Mouse (Mus musculus) forebrain, embryonic 14.5 days (tissue): ENCODE results near the gene Wnt16. TPM values are rescaled to one million over a fixed set of nuclear protein-coding genes. Genes with fewer than 3 reads are reported as not detected.
A peak's percentile ranks its signal among the peaks of the same experiment; 100 is the strongest.

Experiments
- ATAC-seq: fragments of 200-750 bp; cut with Nextera tagmentation; 2 replicates; pipeline ENCODE4 v1.8.0; 2017; ENCODE audit warnings: mild to moderate bottlenecking, moderate library complexity
- DNase-seq: peaks from one replicate; pipeline ENCODE4 v3.0.0-alpha.2; 2015; ENCODE audit warnings: low spot score
- H3K27ac ChIP-seq: fragments of 300-500 bp; sonication (generic); 2 replicates; pipeline ENCODE4 v1.5.1; 2014; ENCODE audit warnings: low read depth, mild to moderate bottlenecking, control low read depth, low read length, moderate library complexity
- H3K27me3 ChIP-seq: fragments of 300-500 bp; sonication (generic); replicated peaks from 2 replicates; pipeline ENCODE4 v1.6.1; 2014; ENCODE audit warnings: low read length, control low read depth, mixed read lengths; ENCODE audit not compliant: control insufficient read depth, insufficient read depth
- H3K36me3 ChIP-seq: fragments of 300-500 bp; sonication (generic); 2 replicates; pipeline ENCODE4 v1.6.1; 2014; ENCODE audit warnings: low read length, control low read depth; ENCODE audit not compliant: control insufficient read depth, insufficient read depth
- H3K4me1 ChIP-seq: fragments of 300-500 bp; sonication (generic); 2 replicates; pipeline ENCODE4 v1.6.1; 2014; ENCODE audit warnings: antibody characterized with exemption, low read length, control low read depth; ENCODE audit not compliant: control insufficient read depth, insufficient read depth
- H3K4me2 ChIP-seq: fragments of 300-500 bp; sonication (generic); 2 replicates; pipeline ENCODE4 v1.6.1; 2014; ENCODE audit warnings: mild to moderate bottlenecking, control low read depth, low read length
- H3K4me3 ChIP-seq: fragments of 300-500 bp; sonication (generic); 2 replicates; pipeline ENCODE4 v1.5.1; 2014; ENCODE audit warnings: low read depth, low read length, control low read depth
- H3K9ac ChIP-seq: fragments of 300-500 bp; sonication (generic); 2 replicates; pipeline ENCODE4 v1.6.1; 2014; ENCODE audit warnings: mild to moderate bottlenecking, low read length, control low read depth, moderate library complexity
- H3K9me3 ChIP-seq: fragments of 300-500 bp; sonication (generic); replicated peaks from 2 replicates; pipeline ENCODE4 v1.6.1; 2016; ENCODE audit warnings: low read length, control low read depth, mixed read lengths; ENCODE audit not compliant: control insufficient read depth
- WGBS: fragments of 180-500 bp; shearing (Covaris S2); extraction: QIAGEN DNeasy Blood & Tissue Kit; methylation state at CpG from one replicate; pipeline ENCODE4 v1.1.7; 2014; 5-methylcytosine and 5-hydroxymethylcytosine counted together
- polyA plus RNA-seq: library from polyadenylated mRNA; unstranded; fragments of >200 nt; fragmentation: Nextera tagmentation; extraction: Ambion mirVana; gene quantifications from 2 replicates; pipeline ENCODE4 v1.2.1, GENCODE M21; 2014

Wnt16 gene
- polyA plus RNA-seq, 1 experiment from 2014 or later = 0.19 TPM

DNA sequence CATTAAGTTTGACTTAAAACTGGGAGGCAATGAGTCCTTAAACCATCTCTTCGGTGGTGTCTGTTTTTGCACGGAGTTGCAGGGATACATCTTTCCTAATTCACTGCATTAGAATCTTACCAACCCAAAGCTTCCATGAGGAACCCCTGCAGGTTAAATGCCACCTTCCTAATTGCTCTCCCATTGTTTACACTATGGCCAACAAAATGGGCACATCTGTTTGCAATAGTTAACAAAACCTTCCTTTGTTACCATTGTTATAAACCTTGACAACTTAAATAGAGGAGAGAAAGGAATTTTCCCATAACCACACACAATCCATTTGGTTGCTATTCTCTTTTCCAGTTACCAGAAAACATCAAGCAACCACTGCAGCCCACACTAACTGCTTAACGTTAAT is 5.9 kb downstream of the Wnt16 start:
- H3K9me3 ChIP-seq = no peaks in the 10 kb centered on the region
- ATAC-seq (no peak), DNase-seq (no peak)
- H3K4me3 ChIP-seq = no peak overlapping the region
- peaks cover 7% of the 10 kb centered on the region for H3K4me1 ChIP-seq
- H3K27ac ChIP-seq = no peak overlapping the region
- peaks cover 19% of the 10 kb centered on the region for H3K27me3 ChIP-seq
- no peak overlapping the region for H3K9ac ChIP-seq
- WGBS = 10% methylated on average over 3 of the region's 3 CpGs
- no peak overlapping the region for H3K4me2 ChIP-seq
- no peaks in the 10 kb centered on the region for H3K36me3 ChIP-seq

DNA sequence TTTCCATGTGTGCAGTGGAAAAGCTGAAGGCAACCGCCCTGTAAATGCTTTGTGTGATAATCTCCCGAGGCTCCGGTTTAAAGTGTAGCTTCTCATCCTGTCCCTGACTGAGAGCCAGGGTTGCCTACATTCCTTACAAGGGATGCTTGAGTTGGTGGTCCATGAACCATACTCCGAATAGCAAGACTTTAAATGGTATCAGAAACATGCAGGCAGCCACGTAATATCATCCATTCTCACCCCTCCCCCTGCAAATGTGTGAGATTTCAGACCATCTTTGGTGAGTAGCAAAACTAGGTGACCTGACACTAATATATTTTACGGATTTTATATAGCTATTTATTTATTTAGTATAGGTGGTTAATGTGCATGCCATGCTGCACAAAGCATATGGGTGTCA is 9.0 kb downstream of the Wnt16 start:
- Histone ChIP-seq H3K27me3 (peaks cover 4% of the 10 kb centered on the region; the same call in 1 of the 2 replicates), H3K9me3 (no peaks in the 10 kb centered on the region), H3K4me2 (no peak overlapping the region), H3K4me1 (no peaks in the 10 kb centered on the region), H3K27ac (no peak overlapping the region), H3K9ac (no peak overlapping the region), H3K4me3 (no peak overlapping the region), H3K36me3 (no peaks in the 10 kb centered on the region)
- no peak for ATAC-seq
- 84% methylated on average over 6 of the region's 6 CpGs for WGBS
- DNase-seq = no peak

DNA sequence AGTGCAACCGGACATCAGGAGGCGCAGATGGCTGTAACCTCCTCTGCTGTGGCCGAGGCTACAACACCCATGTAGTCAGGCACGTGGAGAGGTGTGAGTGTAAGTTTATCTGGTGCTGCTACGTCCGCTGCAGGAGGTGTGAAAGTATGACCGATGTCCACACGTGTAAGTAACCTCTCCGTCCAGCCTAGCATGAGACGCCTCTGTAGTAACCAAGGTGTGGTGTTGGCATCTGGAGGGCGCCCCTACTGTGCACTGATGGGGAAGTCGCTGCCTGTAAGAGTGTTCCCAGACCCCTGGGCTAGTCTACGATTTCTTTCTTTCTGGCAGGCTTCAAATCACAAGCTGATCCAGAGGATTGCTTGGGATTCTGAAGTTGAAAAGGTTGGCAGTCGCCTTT is 10.0 kb downstream of the Wnt16 start:
- no peaks in the 10 kb centered on the region for H3K4me1 ChIP-seq
- 64% methylated on average over 14 of the region's 14 CpGs for WGBS
- ATAC-seq (no peak), DNase-seq (no peak)
- no peak overlapping the region for H3K27ac ChIP-seq
- H3K4me3 ChIP-seq = no peak overlapping the region
- H3K9me3 ChIP-seq = no peaks in the 10 kb centered on the region
- no peak overlapping the region for H3K9ac ChIP-seq
- no peak overlapping the region for H3K4me2 ChIP-seq
- H3K27me3 ChIP-seq = peaks cover 3% of the 10 kb centered on the region; the same call in 1 of the 2 replicates
- H3K36me3 ChIP-seq = no peaks in the 10 kb centered on the region

GRCm38 (mm10) chr6:22325364-22326072 is 37.5 kb downstream of the Wnt16 start:
- Histone ChIP-seq H3K9me3 (no peaks in the 10 kb centered on the region), H3K4me2 (no peak overlapping the region), H3K27ac (no peak overlapping the region), H3K36me3 (0 out of 2 replicates have a peak, but pooled peaks cover 3% of the 10 kb centered on the region), H3K9ac (no peak overlapping the region), H3K4me3 (no peak overlapping the region), H3K4me1 (no peaks in the 10 kb centered on the region), H3K27me3 (no peaks in the 10 kb centered on the region)
- peak; percentile 76 for ATAC-seq
- DNase-seq = peak; percentile 88
- 57% methylated on average over 13 of the region's 13 CpGs for WGBS

DNA sequence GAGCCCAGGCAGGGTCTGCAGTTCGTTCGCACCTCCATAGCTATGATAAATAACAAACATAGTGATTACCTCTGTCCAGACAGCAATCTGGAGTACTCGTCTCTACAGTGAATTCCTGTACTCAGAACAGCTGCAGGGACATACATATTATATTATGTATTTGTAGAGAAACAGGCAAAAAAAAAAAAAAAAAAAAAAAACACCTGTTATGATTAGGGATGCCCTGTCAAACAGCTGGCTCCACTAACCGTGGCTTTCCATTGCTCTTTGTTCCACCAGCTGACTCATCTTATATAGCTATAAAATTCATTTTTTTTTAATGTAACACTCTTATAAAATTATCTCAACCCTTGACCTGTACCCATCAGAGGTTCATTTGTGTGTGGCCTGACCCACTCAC is 38.3 kb downstream of the Wnt16 start:
- Histone ChIP-seq H3K36me3 (0 out of 2 replicates have a peak, but pooled peaks cover 3% of the 10 kb centered on the region), H3K27me3 (no peaks in the 10 kb centered on the region), H3K9ac (no peak overlapping the region), H3K4me2 (no peak overlapping the region), H3K4me1 (no peaks in the 10 kb centered on the region), H3K27ac (no peak overlapping the region), H3K9me3 (no peaks in the 10 kb centered on the region), H3K4me3 (no peak overlapping the region)
- no peak for DNase-seq
- 77% methylated on average over 4 of the region's 4 CpGs for WGBS
- ATAC-seq = no peak

- H3K36me3 ChIP-seq = no peaks in the 10 kb centered on the region
- H3K27ac ChIP-seq = no peak overlapping the region
- H3K4me3 ChIP-seq = no peak overlapping the region
- H3K27me3 ChIP-seq = no peaks in the 10 kb centered on the region
- no peaks in the 10 kb centered on the region for H3K4me1 ChIP-seq
- no peaks in the 10 kb centered on the region for H3K9me3 ChIP-seq
- WGBS = 60% methylated on average over 4 of the region's 4 CpGs
- DNase-seq (peak; percentile 11), ATAC-seq (no peak)
- H3K4me2 ChIP-seq = no peak overlapping the region
- H3K9ac ChIP-seq = no peak overlapping the region
Measured at GRCm38 (mm10) chr6:22327091-22327490, 39.1 kb downstream of the Wnt16 start.

- WGBS = 85% methylated on average over 8 of the region's 8 CpGs
- no peaks in the 10 kb centered on the region for H3K36me3 ChIP-seq
- no peaks in the 10 kb centered on the region for H3K9me3 ChIP-seq
- H3K4me1 ChIP-seq = no peaks in the 10 kb centered on the region
- H3K4me3 ChIP-seq = no peak overlapping the region
- no peak overlapping the region for H3K9ac ChIP-seq
- DNase-seq (no peak), ATAC-seq (no peak)
- no peak overlapping the region for H3K27ac ChIP-seq
- H3K4me2 ChIP-seq = no peak overlapping the region
- no peaks in the 10 kb centered on the region for H3K27me3 ChIP-seq
Measured at GRCm38 (mm10) chr6:22327931-22328330, 39.9 kb downstream of the Wnt16 start.

DNA sequence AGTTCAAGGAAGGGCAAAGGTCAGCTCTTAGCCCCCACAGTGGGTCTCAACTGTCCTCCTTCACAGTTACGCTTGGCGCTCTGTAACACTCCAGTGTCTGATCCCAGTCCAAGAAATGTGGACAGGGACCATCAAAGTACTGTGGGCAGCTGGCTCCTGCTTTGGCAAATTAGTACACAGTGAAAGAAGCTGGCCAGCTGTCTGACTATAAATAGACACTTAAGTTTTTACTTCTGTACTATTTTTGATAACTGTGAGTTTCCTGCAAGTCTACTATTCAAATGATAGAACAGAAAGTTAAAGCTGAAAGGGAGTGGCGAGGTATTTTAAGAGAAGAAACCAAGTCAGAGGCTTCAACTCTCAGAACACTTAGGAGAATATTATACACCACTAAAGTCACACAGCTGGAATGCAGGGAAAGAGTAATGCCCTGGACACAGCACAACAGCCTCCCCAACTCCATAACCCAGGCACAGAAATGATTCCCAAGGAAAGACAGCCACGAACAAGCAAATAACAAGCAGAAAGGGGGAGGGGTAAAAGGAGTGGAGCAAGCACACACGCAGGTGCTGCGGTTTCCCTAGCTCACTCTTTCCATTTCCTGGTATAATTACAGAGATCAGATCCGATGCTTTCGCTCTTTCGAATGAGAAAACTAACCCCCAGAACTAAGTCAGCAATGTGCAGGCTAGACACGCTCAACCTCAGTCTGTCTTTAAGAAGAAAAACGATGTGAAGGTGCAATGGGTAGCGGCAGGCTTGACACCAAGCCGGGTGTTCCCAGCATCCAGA is 42.3 kb downstream of the Wnt16 start:
- Histone ChIP-seq H3K4me1 (no peaks in the 10 kb centered on the region), H3K27me3 (no peaks in the 10 kb centered on the region), H3K4me3 (no peak overlapping the region), H3K9me3 (no peaks in the 10 kb centered on the region), H3K36me3 (no peaks in the 10 kb centered on the region), H3K4me2 (no peak overlapping the region), H3K27ac (no peak overlapping the region), H3K9ac (no peak overlapping the region)
- DNase-seq = no peak
- 92% methylated on average over 13 of the region's 13 CpGs for WGBS
- no peak for ATAC-seq

DNA sequence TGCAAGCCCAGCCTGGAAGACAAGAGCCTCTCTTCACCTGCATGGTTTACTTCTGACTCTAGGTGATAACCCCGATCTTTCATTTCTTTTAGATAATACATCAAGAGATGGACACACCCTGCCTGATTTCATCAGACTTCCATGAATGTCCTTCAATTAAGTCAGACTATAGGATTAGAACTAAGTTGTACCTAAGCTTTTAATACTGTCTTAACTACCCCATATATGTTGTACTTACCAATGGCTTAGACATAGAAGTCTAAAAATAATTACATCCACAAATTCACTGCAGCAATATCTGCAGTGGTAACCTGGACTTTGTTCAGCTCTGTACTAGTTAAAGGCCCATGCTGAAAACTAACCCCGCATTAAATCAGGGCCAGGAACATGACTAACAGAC is 44.5 kb downstream of the Wnt16 start:
- no peak overlapping the region for H3K27ac ChIP-seq
- H3K36me3 ChIP-seq = no peaks in the 10 kb centered on the region
- ATAC-seq = no peak
- WGBS = 95% methylated on average over 2 of the region's 2 CpGs
- DNase-seq = no peak
- no peaks in the 10 kb centered on the region for H3K4me1 ChIP-seq
- H3K9me3 ChIP-seq = no peaks in the 10 kb centered on the region
- H3K4me2 ChIP-seq = no peak overlapping the region
- no peak overlapping the region for H3K4me3 ChIP-seq
- H3K27me3 ChIP-seq = no peaks in the 10 kb centered on the region
- H3K9ac ChIP-seq = no peak overlapping the region
